Mouse (Mus musculus): ENCODE data around the gene Dlat. TPM values are rescaled to one million over a fixed set of nuclear protein-coding genes. Genes with fewer than 3 reads are reported as not detected.

Gene Dlat
- polyA plus RNA-seq, 1 experiment from 2014 or later = 43.6 TPM

DNA sequence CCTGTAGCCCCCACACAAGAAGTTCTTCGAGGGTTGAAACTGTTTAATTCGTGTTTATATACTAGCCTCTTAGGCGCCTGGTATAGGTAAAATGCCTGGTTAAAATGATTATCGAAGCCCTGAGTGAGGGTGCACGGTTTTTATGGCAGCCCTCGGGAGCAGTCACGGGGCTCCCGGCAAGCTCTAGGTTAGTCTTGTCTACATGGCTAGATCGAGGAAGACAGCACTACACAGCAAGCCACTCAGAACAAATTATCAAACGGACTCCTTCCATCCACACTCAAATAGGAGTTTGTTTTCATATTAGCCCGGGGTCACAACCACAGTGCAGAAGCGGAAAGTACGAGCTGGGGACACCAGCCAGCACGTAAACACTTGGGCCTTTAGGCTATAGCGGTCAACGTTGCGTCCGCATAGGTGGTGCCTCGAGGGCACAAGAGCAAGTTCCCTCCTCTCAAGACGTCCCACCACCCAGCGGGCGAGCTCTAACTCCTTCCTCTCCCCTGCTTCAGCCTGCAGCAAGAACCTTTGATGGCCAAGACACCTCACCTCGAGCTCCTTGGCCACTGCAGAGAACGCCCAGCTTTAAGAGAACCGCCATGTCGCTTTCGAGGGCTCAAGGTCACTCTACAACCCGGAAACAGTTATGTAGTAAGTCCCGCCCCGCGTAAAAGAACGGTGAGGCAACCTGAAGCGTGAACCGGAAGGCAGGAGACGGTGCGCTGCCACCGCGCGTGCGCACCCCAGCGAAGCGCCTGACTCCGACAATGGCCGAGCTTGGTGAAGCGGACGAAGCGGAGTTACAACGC lies 56.2 kb downstream of the Dlat start, which contains the start of the genes Sdhd and Timm8b:
TSS of gene Sdhd (minus strand) at position 624 of the 809 bp plus-strand sequence.
TSS of gene Timm8b (plus strand) at position 722 of the 809 bp plus-strand sequence.
- peak within 1 kb of the TSS; percentile 90 for H3K4me3 ChIP-seq (ENCODE audit: low read length)
- no peaks in the 10 kb centered on the region for H3K9me3 ChIP-seq (ENCODE audit: control insufficient read depth, low read length)
- H3K4me1 ChIP-seq (replicated peaks; ENCODE audit: control insufficient read depth, insufficient read depth, low read length) = peaks cover 18% of the 10 kb centered on the region
- ATAC-seq (ENCODE audit: low read depth) = peak; percentile 99
- WGBS = under 1% methylated on average over 48 of the region's 48 CpGs
- peaks cover 24% of the 10 kb centered on the region for H3K36me3 ChIP-seq (ENCODE audit: control insufficient read depth, insufficient read depth, low read length)
- H3K9ac ChIP-seq (ENCODE audit: low read length) = peak within 1 kb of the TSS; percentile 79
- peak within 1 kb of the TSS; percentile 92 for H3K4me2 ChIP-seq (ENCODE audit: low read depth, low read length)
- no peaks in the 10 kb centered on the region for H3K27me3 ChIP-seq (ENCODE audit: control insufficient read depth, insufficient read depth, low read depth, low read length)
- H3K27ac ChIP-seq (ENCODE audit: low read length) = peak within 1 kb of the TSS; percentile 86

DNA sequence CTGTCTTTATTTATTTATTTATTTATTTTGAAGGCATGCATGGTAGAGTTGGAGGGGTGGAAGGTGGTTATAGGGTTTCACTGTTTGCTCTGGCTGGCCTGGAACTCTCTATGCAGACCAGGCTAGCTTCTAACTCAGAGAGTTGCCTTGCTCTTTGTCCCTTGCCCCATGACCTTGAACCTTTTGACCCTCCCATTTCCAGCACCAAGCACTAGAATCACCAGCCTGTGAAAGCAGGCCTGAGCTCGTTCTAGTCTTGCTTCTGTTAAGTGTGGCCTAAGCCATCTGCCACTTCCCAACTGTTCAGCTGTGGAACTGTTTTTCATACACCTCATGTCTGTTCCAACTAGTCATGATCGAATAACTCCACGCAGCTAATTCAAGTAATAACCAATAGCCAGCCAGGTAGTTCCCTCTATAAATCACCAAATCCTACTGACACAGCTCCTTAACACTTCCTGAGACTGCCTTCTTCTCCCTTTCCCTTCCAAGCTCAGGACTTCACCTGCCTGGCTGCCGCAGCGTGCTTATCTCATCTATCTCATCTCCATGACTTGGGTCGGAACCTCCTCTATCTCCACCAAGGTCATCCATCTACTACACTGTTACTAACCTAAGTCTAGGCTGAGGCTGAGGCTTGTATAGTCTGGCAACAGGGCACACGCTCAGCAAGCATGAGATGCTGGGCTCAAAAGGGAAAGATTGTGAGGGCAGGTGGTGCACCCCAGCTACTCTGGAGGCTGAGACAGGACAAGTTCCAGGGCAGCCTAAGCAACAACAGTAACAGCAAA lies 57.3 kb downstream of the Dlat start:
- H3K4me2 ChIP-seq (ENCODE audit: low read depth, low read length) = peak overlapping the region; percentile 92
- H3K4me1 ChIP-seq (replicated peaks; ENCODE audit: control insufficient read depth, insufficient read depth, low read length) = peaks cover 18% of the 10 kb centered on the region
- H3K9ac ChIP-seq (ENCODE audit: low read length) = no peak overlapping the region
- no peak for ATAC-seq (ENCODE audit: low read depth)
- no peaks in the 10 kb centered on the region for H3K27me3 ChIP-seq (ENCODE audit: control insufficient read depth, insufficient read depth, low read depth, low read length)
- H3K9me3 ChIP-seq (ENCODE audit: control insufficient read depth, low read length) = no peaks in the 10 kb centered on the region
- WGBS = 86% methylated on average over 7 of the region's 7 CpGs
- H3K4me3 ChIP-seq (ENCODE audit: low read length) = peak overlapping the region; percentile 90
- H3K27ac ChIP-seq (ENCODE audit: low read length) = no peak overlapping the region
- peaks cover 26% of the 10 kb centered on the region for H3K36me3 ChIP-seq (ENCODE audit: control insufficient read depth, insufficient read depth, low read length)

DNA sequence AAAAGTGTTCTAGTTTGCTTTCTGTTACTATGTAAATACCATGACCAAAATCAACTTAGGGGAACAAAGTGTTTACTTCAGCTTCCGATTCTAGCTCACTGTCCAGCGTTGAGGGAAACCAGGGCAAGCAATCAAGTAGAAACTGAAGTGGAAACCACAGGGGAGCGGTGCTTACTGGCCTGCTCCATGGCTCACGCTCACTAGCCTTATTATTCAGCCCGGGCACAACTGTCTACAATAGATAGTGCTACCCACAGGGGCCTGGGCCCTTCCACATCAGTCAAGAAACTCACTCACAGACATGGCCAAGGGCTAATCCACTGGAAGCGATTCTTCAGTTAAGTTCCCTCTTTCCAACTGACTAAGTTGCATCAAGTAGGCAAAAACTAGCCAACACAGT lies 58.0 kb downstream of the Dlat start:
- Histone ChIP-seq H3K9ac (ENCODE audit: low read length) (no peak overlapping the region), H3K4me1 (replicated peaks; ENCODE audit: control insufficient read depth, insufficient read depth, low read length) (peaks cover 18% of the 10 kb centered on the region), H3K9me3 (ENCODE audit: control insufficient read depth, low read length) (no peaks in the 10 kb centered on the region), H3K27ac (ENCODE audit: low read length) (no peak overlapping the region), H3K27me3 (ENCODE audit: control insufficient read depth, insufficient read depth, low read depth, low read length) (no peaks in the 10 kb centered on the region), H3K4me3 (ENCODE audit: low read length) (no peak overlapping the region), H3K4me2 (ENCODE audit: low read depth, low read length) (no peak overlapping the region), H3K36me3 (ENCODE audit: control insufficient read depth, insufficient read depth, low read length) (peaks cover 32% of the 10 kb centered on the region)
- ATAC-seq (ENCODE audit: low read depth) = no peak
- 81% methylated on average over 6 of the region's 6 CpGs for WGBS

DNA sequence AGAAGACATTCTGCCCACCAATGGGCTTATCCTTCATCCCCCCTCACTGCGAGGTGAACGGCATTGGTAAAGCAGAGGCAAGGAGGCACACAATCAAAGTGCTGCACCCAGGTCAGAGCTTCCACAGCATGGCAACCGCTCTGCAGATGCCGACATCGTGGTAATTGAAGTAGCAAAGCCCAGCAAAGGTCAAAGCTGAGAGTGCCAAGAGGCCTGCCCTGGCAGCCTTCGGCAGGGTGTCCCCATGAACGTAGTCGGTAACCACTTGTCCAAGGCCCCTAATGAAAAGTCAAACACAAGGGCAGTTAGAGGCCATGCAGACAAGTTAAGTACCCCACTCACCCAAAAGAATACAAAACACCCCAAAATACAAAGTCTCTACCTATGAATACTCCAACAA lies 62.6 kb downstream of the Dlat start:
- Histone ChIP-seq H3K36me3 (ENCODE audit: control insufficient read depth, insufficient read depth, low read length) (peaks cover 31% of the 10 kb centered on the region), H3K27me3 (ENCODE audit: control insufficient read depth, insufficient read depth, low read depth, low read length) (no peaks in the 10 kb centered on the region), H3K9me3 (ENCODE audit: control insufficient read depth, low read length) (no peaks in the 10 kb centered on the region), H3K27ac (ENCODE audit: low read length) (no peak overlapping the region), H3K9ac (ENCODE audit: low read length) (no peak overlapping the region), H3K4me2 (ENCODE audit: low read depth, low read length) (no peak overlapping the region), H3K4me1 (replicated peaks; ENCODE audit: control insufficient read depth, insufficient read depth, low read length) (peaks cover under 1% of the 10 kb centered on the region; the same call in 1 of the 2 replicates), H3K4me3 (ENCODE audit: low read length) (no peak overlapping the region)
- no peak for ATAC-seq (ENCODE audit: low read depth)
- 88% methylated on average over 8 of the region's 8 CpGs for WGBS

DNA sequence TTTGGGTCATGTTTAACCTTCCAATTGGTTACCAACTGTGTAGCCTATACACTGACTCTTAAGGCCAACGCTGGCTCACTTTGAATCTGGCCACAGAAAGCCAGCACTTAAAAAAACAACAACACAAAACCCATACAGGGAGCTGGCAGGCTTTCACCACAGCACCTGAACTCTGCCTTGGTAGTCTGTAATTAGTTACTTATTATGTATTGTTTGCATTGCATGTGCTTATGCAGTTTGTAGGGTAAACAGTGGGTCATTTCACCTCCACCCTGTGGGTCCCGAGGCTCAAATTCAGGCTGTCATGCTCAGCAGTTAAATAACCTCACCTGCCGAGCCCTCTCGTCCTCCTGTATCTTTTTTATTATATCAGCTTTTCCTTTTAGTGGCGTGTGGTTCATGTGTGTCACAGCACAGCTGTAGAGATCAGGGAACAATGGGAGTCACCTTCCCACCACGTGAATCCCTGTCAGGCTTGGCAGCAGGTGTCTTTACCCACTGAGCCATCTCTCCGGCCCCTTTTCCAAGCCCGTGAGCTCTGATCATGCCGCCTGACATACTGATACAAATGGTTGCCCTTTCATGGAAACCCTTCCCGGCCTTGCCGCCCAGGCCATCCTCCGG lies 64.7 kb downstream of the Dlat start:
- peaks cover 27% of the 10 kb centered on the region for H3K36me3 ChIP-seq (ENCODE audit: control insufficient read depth, insufficient read depth, low read length)
- H3K27ac ChIP-seq (ENCODE audit: low read length) = no peak overlapping the region
- H3K4me3 ChIP-seq (ENCODE audit: low read length) = no peak overlapping the region
- 61% methylated on average over 12 of the region's 12 CpGs for WGBS
- H3K4me1 ChIP-seq (replicated peaks; ENCODE audit: control insufficient read depth, insufficient read depth, low read length) = no peaks in the 10 kb centered on the region
- no peaks in the 10 kb centered on the region for H3K27me3 ChIP-seq (ENCODE audit: control insufficient read depth, insufficient read depth, low read depth, low read length)
- no peaks in the 10 kb centered on the region for H3K9me3 ChIP-seq (ENCODE audit: control insufficient read depth, low read length)
- no peak for ATAC-seq (ENCODE audit: low read depth)
- no peak overlapping the region for H3K4me2 ChIP-seq (ENCODE audit: low read depth, low read length)
- no peak overlapping the region for H3K9ac ChIP-seq (ENCODE audit: low read length)

DNA sequence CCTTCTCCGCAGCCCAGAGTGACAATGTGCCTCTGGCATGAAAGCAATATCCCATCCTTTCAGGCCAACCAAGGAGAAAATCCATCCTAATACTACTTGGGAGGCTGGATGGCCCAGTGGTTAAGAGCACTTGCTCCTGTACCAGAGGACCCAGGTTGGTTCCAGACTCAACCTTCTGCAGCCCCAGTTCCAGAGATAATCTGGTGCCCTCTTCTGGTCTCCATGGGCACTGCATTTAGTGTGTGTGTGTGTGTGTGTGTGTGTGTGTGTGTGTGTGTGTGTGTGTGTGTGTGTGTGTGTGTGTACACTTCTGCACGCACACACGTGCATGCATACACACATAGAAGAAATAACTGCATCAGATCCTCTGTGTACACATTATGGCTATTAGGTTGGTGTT lies 66.0 kb downstream of the Dlat start:
- Histone ChIP-seq H3K4me3 (ENCODE audit: low read length) (no peak overlapping the region), H3K9ac (ENCODE audit: low read length) (no peak overlapping the region), H3K27me3 (ENCODE audit: control insufficient read depth, insufficient read depth, low read depth, low read length) (no peaks in the 10 kb centered on the region), H3K4me2 (ENCODE audit: low read depth, low read length) (no peak overlapping the region), H3K4me1 (replicated peaks; ENCODE audit: control insufficient read depth, insufficient read depth, low read length) (no peaks in the 10 kb centered on the region), H3K27ac (ENCODE audit: low read length) (no peak overlapping the region), H3K36me3 (ENCODE audit: control insufficient read depth, insufficient read depth, low read length) (peaks cover 20% of the 10 kb centered on the region), H3K9me3 (ENCODE audit: control insufficient read depth, low read length) (no peaks in the 10 kb centered on the region)
- 79% methylated on average over 3 of the region's 3 CpGs for WGBS
- ATAC-seq (ENCODE audit: low read depth) = no peak; the same call in 1 of the 2 replicates

DNA sequence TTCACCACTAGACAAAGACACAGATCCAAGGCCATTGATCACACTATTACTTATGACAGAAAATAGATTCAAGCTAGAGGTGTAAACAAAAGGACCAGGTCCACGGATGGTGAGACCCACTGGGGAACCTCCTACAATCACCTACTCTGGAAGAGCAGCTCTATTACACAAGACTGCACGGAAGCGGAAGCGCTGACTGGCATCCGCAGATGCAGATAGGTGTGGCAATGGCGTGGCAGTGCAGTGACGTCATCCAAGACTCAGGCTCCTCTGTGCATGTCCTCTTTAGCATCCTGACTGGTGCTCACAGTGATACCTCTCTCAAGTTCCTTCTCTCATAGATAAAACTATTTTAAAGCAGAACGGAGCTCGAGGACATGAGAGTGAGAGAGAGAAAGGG lies 66.6 kb downstream of the Dlat start:
- no peak for ATAC-seq (ENCODE audit: low read depth)
- H3K27ac ChIP-seq (ENCODE audit: low read length) = no peak overlapping the region
- 87% methylated on average over 9 of the region's 9 CpGs for WGBS

DNA sequence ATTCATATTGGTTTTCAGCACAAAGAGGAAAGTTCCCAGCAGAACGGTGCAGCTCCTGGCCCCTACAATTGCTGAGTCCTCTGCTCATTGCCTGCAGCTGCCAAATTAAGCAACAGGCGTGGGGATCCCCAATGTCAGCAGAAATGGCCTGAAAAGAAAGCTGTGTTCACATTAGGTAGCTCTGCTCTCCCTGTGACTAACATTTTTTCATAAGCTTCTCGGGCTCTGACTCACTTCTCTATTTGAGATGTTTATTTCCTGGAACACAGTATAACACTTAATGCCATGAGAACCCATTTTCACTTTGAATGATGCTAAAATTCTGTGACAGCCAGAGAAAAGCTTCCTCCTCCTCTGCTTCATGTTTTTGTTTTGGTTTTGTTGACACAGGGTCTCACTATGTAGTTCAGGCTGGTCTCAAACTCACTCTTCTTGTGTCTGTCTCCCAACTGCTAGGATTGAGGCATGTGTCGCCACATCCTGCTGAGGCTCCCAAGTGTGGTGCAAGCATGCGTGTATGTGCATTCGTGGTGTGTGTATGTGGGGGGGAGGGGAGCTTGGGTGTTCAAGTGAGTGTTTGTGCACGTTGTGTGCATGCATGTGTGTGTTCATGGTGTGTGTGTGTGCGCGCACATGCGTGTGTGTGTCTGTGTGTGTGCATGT lies 68.6 kb downstream of the Dlat start:
- ATAC-seq (ENCODE audit: low read depth) = no peak
- H3K27me3 ChIP-seq (ENCODE audit: control insufficient read depth, insufficient read depth, low read depth, low read length) = no peaks in the 10 kb centered on the region
- H3K4me2 ChIP-seq (ENCODE audit: low read depth, low read length) = no peak overlapping the region
- no peaks in the 10 kb centered on the region; the same call in 1 of the 2 replicates for H3K36me3 ChIP-seq (ENCODE audit: control insufficient read depth, insufficient read depth, low read length)
- no peak overlapping the region for H3K4me3 ChIP-seq (ENCODE audit: low read length)
- no peaks in the 10 kb centered on the region for H3K9me3 ChIP-seq (ENCODE audit: control insufficient read depth, low read length)
- no peak overlapping the region for H3K27ac ChIP-seq (ENCODE audit: low read length)
- no peak overlapping the region for H3K9ac ChIP-seq (ENCODE audit: low read length)
- WGBS = 71% methylated on average over 10 of the region's 10 CpGs
- H3K4me1 ChIP-seq (replicated peaks; ENCODE audit: control insufficient read depth, insufficient read depth, low read length) = no peaks in the 10 kb centered on the region

More for the DNA sequence above, 66.6 kb downstream of the Dlat start:
- no peaks in the 10 kb centered on the region for H3K27me3 ChIP-seq (ENCODE audit: control insufficient read depth, insufficient read depth, low read depth, low read length)
- no peaks in the 10 kb centered on the region for H3K4me1 ChIP-seq (replicated peaks; ENCODE audit: control insufficient read depth, insufficient read depth, low read length)
- H3K4me3 ChIP-seq (ENCODE audit: low read length) = no peak overlapping the region
- no peak overlapping the region for H3K9ac ChIP-seq (ENCODE audit: low read length)
- H3K4me2 ChIP-seq (ENCODE audit: low read depth, low read length) = no peak overlapping the region
- peaks cover 14% of the 10 kb centered on the region for H3K36me3 ChIP-seq (ENCODE audit: control insufficient read depth, insufficient read depth, low read length)
- H3K9me3 ChIP-seq (ENCODE audit: control insufficient read depth, low read length) = no peaks in the 10 kb centered on the region
